Mouse (Mus musculus): ENCODE results near the gene Olfr1461.

Olfr1461 gene

DNA sequence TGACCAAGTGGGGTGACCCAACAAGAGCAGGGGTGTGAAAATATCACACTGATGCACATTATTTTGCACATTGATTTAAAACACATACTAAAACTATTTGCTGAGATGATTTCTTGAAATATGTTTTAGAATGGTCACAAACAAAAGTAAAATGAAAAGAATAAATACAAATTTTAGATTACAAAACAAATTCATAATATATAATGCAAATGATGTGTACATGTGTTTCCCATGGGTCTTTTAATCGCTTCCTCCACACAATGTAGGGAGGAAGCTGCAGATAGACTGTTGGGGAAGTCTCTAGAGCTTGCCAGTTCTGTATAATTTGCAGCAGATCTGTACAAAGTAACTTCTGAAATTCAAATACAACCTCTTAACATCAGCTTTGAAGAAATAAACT lies at the start of gene Olfr1461:
TSS of gene Olfr1461 (plus strand) at position 301 of the 400 bp plus-strand sequence.
- DNase-seq, result no peak

DNA sequence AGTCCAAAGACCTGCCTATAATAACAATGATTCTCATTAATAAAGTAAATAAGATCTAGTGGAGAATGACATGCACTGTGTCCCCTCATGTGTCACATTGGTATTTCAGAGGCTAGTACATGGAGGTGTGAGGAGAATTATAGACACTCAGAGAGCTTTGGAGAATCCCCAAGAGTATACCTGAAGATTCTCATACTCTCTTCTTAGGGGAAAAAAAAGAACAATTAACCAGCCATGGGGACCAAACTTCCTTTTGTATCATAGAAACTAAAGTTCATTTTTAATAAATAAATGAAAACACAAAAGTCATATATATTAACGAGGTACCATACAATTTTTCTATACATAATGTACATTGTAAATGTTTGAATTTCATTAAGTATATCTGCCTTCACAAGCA lies 13.4 kb upstream of the Olfr1461 start, which contains the start of gene Olfr1459:
TSS of gene Olfr1459 (minus strand) at position 101 of the 400 bp plus-strand sequence.
- no peak for DNase-seq

DNA sequence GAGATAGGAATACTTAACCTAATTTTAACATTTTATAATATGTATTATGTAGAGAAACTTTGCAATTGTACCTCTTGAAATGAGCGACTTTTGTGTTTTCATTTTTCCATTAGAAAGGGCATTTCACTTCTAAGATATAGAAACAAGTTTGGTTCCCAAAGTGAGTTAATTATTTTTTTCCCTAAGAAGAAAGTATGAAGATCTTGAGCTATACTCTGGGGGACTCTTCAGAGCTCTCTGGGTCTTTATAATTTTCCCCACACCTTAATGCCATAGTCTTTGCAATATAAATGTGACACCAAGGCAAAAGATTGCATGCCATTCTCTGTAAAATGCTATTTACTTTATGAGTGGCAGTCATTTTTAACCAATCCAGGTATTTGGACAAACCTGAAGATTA lies 22.6 kb downstream of the Olfr1461 start, which contains the start of gene Olfr1462:
TSS of gene Olfr1462 (plus strand) at position 301 of the 400 bp plus-strand sequence.
- DNase-seq, result no peak

Data from cerebellum, postnatal 14 days (tissue).